Mouse (Mus musculus) left cerebral cortex, postnatal 10 days (tissue): ENCODE measurements at regions not wholly inside any gene's neighbourhood (a gene's known extent, or its start where the extent isn't known, plus 50 kb on each side); places are given as distances from the start of the nearest gene placed in this dataset.

ENCODE experiments used
- DNase-seq, 2 experiments: peaks; one replicate each; pipeline ENCODE4 v3.0.0; 2021 to 2022; ENCODE audit warnings: low spot score in 2 of 2, mixed read lengths in 1 of 2; ENCODE audit errors: extremely low spot score in 1 of 2
- intact Hi-C: fragments of 180-260 bp; cut with DNase I; formaldehyde crosslinking; loops from one replicate; pipeline ENCODE4 v1.15.1; 2025

DNA sequence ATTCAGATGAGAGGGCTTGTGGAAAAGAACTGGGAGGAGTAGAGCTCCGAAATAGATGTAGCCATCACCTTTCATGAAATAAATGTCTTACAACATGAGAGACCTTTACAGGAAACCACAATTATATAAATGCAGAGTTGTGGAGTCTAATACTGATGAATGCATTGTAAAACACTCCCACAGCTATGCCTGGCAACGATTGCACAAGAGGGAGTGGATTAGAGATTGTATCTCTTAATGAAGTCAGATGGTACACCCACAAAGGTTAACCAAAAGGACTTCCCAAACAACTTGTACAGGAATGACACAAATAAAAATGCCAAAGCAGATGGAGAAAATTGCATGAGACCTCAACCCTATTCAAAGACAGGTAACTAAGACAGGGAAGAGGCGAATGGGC is 733.1 kb downstream of the Slitrk6 start:
- DNase-seq, result no peak
- intact Hi-C loops, result no loop called here

GRCm38 (mm10) chr14:110015126-110015525 is 739.8 kb downstream of the Slitrk6 start:
- no peak for DNase-seq
- intact Hi-C loops, result no loop called here

DNA sequence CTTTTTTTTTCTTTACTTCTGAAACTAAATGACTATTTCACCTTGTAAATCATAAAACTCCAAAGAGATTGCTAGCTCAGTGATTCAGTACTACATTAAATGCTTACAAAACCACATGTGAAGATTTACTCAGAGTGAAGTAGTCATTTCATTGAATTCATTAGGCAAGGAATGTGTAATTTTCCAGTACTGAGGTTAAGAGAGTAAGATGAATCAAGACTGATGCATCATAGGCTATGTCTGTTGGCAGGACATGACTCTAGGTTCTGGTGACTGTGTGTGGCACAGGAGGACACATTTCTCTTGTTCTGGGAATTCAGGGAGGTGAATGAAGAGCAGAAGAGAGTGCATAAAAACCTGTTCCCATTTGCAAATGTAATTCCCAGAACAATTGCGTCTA is 741.7 kb downstream of the Slitrk6 start:
- intact Hi-C loops, result no loop called here
- no peak for DNase-seq

DNA sequence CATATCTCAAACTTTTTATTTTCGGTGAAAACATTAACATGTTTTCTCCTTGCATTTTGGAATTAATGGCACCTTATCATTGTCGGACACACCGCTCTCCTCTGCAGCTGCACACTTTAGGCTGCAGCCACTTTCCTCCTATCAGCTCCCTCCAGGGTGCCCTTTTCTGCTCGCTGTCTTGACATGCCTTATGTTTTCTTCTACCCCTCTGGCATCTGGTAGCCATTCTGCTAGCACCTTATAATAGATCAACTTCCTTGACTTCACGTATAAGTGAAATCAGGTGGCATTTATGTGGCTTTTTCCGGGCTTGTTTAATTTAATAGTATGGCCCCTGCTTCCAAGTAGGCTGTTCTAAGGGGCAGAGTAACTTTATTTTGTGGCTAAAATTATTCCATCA is 747.8 kb downstream of the Slitrk6 start:
- intact Hi-C loops, result no loop called here

GRCm38 (mm10) chr14:109985026-109985425 is 769.9 kb downstream of the Slitrk6 start:
- intact Hi-C loops, result no loop called here
- no peak for DNase-seq

More for the DNA sequence above, 747.8 kb downstream of the Slitrk6 start:
- no peak for DNase-seq

- intact Hi-C loops, result no loop called here
- DNase-seq, result no peak
Measured at GRCm38 (mm10) chr14:109958008-109958407, 796.9 kb downstream of the Slitrk6 start.

GRCm38 (mm10) chr14:109941944-109942343 is 813.0 kb downstream of the Slitrk6 start:
- no peak for DNase-seq
- intact Hi-C loops, result no loop called here

- DNase-seq, result no peak
- intact Hi-C loops, result no loop called here
Measured at GRCm38 (mm10) chr14:109941162-109941561, 813.8 kb downstream of the Slitrk6 start.

GRCm38 (mm10) chr14:109937432-109937831 is 817.5 kb downstream of the Slitrk6 start:
- intact Hi-C loops, result no loop called here
- no peak for DNase-seq

DNA sequence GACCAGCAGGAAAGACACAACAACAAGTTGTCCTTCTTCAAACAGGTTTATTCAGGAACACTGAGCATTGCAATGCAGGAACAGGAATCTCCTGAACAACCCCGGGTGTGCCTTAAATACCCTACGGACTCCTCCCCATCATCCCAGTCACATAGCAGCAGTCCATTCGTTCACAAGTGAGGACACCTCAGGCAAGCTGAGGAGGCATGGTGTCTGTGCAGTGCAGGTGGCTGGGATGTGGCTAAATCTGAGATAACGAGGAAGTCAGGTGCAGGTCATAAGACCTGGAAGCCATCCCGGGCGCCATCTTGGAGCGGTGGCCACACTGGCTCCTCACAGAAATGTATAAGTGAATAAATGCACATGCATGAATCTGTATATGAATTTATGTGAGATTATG is 826.0 kb downstream of the Slitrk6 start:
- intact Hi-C loops, result no loop called here
- DNase-seq, result no peak

DNA sequence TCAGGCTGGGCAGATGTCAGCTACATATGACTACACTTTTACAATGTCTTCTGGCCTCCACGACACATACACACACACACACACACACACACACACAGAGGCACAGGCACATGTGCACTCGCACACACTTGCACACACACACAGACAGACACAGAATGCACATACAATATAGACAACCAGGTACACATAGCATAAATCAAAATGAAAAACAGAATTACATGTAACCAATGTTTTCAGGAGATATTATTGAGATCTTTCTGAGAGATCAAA is 863.1 kb downstream of the Slitrk6 start:
- DNase-seq, result no peak
- intact Hi-C loops, result loop anchor here (2.0 kb wide), 1 partner anchor 863 kb away; the partner anchor contains the start of gene Slitrk6

GRCm38 (mm10) chr14:109891151-109891895 is 863.6 kb downstream of the Slitrk6 start:
- intact Hi-C loops, result loop anchor here (2.0 kb wide), 1 partner anchor 863 kb away; the partner anchor contains the start of gene Slitrk6

GRCm38 (mm10) chr14:109876950-109877663 is 877.8 kb downstream of the Slitrk6 start:
- intact Hi-C loops, result no loop called here
- DNase-seq, result no peak

More at GRCm38 (mm10) chr14:109891151-109891895, 863.6 kb downstream of the Slitrk6 start:
- peak in 1 of 2 experiments; percentile 8 for DNase-seq

- intact Hi-C loops, result loop anchor here (5.0 kb wide), 1 partner anchor 888 kb away; no protein-coding TSS in a partner anchor
- DNase-seq, result peak; percentile 15 to 19
Measured at GRCm38 (mm10) chr14:109874230-109874629, 880.7 kb downstream of the Slitrk6 start.

GRCm38 (mm10) chr14:109840354-109841104 is 914.4 kb downstream of the Slitrk6 start:
- intact Hi-C loops, result no loop called here
- peak in 1 of 2 experiments; percentile 5 for DNase-seq

DNA sequence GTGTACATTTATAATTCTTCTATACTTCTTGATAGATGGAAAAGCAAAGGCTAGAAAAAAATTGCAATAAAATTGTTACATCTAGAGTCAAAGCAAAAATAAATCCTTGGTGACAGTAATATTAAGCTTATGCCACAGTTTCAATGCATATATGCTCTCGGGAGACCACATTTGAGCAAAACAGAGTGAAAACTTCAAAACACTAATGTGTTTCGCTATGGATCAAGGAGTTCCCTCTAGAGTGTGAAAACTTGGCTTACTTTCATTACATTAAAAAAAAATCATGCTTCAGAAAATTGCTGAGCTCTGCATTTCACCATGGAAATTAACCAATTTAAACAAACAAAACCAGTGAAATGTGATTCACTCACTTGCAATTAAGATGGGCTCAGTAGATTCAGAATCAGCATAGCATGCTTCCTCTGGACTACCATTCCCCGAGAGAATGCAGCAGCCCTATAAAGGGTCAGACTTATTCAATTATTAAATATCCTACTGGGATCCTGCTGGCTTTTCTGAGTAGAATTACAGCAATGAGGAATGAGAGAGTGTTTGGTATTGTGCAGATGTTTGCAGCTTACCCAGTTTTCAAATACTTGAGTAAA is 888.7 kb upstream of the Slitrk1 start:
- no peak for DNase-seq
- intact Hi-C loops, result no loop called here

DNA sequence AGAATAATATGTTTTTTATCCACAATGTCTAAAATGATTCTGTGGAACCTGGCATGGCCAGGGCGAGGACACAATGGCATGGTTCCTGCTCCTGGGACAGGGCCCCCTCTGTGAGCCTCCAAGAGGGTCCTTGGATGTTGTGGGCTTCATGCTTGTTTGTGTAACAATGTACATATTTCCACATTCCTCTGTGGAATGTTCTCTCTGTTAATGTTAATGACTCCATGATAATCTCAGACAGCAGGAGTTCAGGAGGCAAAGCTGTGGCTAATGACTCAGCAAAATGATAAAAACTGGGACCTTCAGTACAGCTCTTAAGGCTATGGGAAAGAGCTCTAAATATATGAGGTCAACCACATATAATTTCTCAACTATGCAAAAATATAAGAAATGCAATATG is 858.3 kb upstream of the Slitrk1 start:
- intact Hi-C loops, result no loop called here
- no peak for DNase-seq

- no peak for DNase-seq
- intact Hi-C loops, result no loop called here
Measured at GRCm38 (mm10) chr14:109760892-109761291, 846.9 kb upstream of the Slitrk1 start.
